Mouse (Mus musculus): ENCODE measurements around the gene Gm17606.
A peak's percentile ranks its signal among the peaks of the same experiment; 100 is the strongest.

- TF ChIP-seq CTCF (conservative IDR thresholded peaks at IDR 0.05; ENCODE audit: low read length) (peak; percentile 70), NANOG (IDR thresholded peaks at IDR 0.05; ENCODE audit: borderline replicate concordance, low read length) (no peak), POU5F1 (IDR thresholded peaks at IDR 0.05; ENCODE audit: borderline replicate concordance, low read length) (no peak)
Measured at GRCm38 (mm10) chr14:54669381-54669780, 28.6 kb downstream of the Gm17606 start.

All from E14TG2a.4 (cell line).